Mouse (Mus musculus) cerebellum, postnatal 36 days (tissue): ENCODE results near the gene Qpctl.
"Not testable (repeated sequence)": the region's sequence is repeated elsewhere in the genome, so short reads cannot be mapped to it uniquely, and the experiment has no call there.

ENCODE experiments used
- DNase-seq, 2 experiments: peaks; one replicate each; pipeline ENCODE4 v3.0.0; 2021 to 2022; ENCODE audit warnings: mixed read lengths in 2 of 2

Gene Qpctl

DNA sequence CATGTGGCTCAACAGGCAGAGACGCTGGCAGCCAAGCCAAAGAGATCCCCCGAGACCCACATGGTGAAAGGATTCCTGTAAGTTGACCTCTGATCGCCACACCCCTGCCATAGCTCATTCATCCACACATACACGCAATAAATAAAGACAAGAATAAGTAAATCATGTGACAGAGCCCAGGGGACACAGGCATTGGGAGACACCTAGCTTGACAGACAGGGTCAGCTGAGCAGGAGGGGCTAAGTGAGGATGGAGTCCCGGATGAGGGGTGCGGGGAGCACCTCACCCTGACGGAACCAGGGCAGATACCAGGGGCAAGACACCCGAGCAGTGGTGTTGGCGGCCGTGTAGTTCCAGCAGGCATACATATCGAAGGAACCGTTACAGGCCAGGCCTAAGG is 14.7 kb upstream of the Qpctl start:
- no peak for DNase-seq

DNA sequence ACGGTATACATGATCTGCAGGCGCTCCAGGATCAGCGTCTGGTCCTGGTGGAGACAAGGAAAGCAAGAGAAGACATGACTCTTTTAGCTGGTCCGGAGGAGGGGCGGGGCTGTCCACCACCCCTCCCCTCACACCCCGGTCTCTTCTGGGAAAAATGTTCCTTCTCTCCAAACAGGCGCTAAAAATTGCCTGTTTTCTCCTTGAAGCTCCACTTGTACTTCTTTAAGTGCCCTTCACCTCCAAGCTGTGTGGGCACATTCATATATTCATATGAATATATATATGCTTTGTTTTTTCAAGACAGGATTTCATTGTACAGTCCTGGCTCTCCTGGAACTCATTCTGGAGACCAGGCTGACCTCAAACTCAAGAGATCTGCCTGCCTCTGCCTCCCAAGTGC is 13.8 kb upstream of the Qpctl start:
- DNase-seq, result no peak

DNA sequence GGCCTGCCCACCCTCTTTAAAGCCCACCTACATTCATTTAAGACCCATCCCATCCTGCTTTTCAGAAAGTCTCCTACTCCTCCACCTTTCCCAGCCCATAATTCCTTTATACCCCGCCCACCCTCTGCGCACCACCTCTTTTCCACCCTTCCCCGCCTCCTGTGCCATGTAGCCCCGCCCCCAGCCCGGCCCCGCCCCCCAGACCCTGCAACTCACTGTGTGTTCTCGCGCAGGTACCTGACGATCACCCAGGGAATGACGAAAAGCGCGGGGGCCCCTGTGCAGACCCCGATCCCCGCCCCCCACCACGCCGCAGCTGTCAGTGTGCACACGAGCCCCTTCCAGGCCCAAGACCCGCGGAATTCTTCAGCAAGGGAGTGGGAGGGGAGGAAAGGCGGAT is 11.0 kb upstream of the Qpctl start:
- no peak for DNase-seq

GRCm38 (mm10) chr7:19159411-19159810 is 10.3 kb upstream of the Qpctl start:
- DNase-seq, result peak in 1 of 2 experiments; percentile 21

- no peak for DNase-seq
Observed at GRCm38 (mm10) chr7:19158601-19159000, 9.5 kb upstream of the Qpctl start.

GRCm38 (mm10) chr7:19157160-19157800 is 8.2 kb upstream of the Qpctl start:
- DNase-seq, result peak; percentile 97 to 98

GRCm38 (mm10) chr7:19155825-19156475 is 6.9 kb upstream of the Qpctl start:
- no peak for DNase-seq

DNA sequence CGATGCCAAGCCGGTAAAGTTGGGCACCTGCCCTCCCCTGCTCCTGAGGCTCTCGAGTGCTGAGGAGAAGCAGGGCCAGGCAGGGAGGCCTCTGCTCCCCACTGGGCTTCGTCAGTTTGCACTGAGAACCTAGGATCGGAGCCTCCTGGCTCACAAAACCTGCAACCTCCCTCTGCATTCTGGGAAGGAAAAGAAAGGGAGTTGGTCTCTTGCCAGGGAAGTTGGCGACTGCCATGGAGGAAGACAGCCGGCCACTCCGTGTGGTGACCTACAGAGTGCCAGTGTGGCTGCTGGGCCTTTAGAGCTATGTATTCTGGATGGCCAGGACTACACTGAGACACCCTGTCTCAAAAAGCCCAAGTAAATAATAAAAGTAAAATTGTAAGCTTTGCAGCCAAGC is 5.7 kb upstream of the Qpctl start:
- peak in 1 of 2 experiments; percentile 29 for DNase-seq

- DNase-seq, result not testable (repeated sequence)
Observed at GRCm38 (mm10) chr7:19151121-19151520, 2.0 kb upstream of the Qpctl start.

DNA sequence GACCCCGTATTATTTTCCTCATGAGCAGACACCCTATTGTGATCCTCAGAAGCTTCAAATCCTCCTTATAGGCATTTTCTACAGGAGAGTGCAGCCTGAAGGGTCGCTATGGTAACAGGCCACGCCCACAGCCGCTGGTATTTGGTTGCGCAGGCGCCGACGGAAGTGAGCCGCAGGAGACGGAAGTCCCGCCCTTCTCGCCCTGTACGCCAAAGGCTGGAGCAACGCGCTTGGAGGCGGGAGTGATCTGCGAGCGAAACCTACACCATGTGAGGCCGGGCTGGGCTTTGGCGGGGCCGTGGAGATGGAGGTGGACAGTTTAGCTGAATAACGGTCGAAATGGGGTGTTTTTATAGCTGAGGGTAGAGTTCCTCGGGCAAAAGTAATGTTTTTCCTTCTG is 535 bp upstream of the Qpctl start, which contains the start of gene Snrpd2:
Gene Snrpd2 (plus strand): TSS at position 97 of the 400 bp plus-strand sequence.
- DNase-seq, result peak; percentile 97 to 99

DNA sequence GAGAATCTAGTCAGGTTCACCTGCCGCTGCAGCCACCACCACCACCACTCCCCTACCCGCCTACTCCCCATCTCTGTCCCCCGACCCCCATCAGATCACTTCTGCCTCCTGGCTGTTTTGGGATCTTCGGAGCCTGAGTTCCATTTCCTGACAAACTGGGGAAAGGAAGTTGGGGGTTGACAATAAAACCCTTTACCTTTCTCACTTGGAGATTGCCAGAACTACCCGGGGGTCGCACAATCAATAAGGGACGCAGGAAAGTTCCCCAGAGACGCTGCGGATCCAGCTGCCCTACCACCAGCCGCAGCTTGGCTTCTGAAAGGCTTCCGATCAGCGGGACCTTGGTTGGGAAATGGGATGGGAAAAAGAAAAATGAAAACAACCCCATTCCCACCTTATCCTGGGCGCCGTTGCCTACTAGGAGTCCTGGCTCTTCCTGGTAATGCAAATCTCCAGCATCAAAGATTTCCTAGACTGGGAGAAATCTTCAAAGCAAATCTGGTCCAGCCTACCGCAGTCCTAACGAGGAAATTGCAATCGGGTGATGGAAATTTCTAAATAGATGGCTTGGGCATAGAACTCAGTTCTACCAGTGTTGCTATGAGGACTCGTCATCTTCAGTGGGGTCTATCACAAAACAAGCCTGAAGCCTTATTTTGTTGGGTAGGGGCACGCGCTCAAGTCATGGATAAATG is 764 bp downstream of the Qpctl start:
- no peak for DNase-seq

DNA sequence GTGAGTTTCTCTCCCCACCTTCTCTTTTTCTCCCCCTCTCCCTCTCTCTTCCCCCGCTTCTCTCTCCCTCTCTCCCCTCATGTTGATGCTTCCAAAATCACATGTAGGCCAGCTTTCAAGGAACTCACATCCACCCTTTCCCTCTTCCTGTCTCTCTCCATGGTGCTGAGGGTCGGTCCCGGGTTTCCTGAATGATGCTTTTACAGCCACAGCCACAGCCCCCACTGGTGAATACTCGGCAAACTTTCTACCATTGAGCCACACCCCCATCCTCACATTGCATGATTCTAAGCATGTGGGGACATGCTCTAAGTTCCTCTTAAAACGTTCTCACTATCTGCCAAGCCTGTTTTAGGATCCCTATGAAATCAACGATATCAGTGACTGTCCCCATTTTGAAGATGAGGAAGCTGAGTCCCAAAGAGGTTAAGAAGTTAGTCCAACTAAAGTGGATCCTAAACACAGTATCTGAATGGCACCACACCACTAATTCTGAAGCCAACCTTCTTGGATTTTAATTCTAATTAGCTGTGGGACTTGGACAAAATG is 1.5 kb downstream of the Qpctl start:
- no peak for DNase-seq

- no peak for DNase-seq
Observed at GRCm38 (mm10) chr7:19146793-19147192, 2.3 kb downstream of the Qpctl start.

- peak in 1 of 2 experiments; percentile 47 for DNase-seq
Observed at GRCm38 (mm10) chr7:19137380-19137779, 11.7 kb downstream of the Qpctl start.

DNA sequence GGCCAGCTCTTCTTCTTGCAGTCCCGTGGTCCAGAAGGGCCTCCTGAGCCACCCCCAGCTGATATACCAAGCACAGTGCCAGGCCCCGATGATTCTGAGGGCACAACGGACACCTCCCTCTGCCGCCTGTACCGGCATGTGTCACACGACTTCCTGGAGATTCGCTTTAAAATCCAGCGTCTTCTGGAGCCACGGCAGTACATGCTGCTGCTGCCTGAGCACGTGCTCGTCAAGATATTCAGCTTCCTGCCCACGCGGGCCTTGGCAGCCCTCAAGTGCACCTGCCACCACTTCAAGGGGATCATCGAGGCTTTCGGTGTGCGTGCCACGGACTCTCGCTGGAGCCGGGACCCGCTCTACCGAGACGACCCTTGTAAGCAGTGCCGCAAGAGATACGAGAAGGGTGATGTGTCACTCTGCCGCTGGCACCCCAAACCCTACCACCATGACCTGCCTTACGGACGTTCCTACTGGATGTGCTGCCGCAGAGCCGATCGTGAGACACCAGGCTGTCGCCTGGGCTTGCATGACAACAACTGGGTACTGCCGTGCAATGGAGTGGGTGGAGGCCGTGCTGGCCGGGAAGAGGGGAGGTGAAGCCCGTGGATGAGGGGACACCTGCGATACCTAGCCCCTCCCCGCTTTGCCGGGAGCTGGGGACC is 12.3 kb downstream of the Qpctl start:
- DNase-seq, result no peak

GRCm38 (mm10) chr7:19136168-19136567 is 12.9 kb downstream of the Qpctl start:
- no peak for DNase-seq

DNA sequence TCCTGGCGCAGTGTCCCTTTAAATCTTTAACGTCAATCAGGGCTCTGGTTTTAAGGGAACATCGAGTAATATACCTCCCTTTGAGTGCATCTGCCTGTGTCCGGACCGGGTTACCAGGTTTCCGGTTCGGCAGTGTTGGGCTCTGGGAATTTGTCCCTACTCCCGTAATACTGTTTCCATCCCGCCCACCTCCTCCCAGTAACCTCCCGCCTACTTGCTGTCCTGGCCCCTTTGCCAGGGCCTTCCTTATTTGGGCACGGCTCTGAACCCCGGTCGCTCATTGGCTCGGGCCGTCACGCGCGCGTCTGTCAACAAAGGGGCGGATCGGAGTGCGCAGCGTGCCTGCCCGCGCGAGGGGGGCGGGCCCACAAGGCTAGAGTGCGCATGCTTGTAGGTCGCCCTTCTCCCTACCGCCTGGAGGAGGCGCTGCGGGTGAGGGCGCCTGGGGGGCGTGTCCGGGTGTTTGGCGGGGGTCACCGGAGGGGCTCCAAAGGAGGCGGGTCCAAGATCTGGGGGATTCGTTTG is 17.7 kb downstream of the Qpctl start:
- DNase-seq, result peak; percentile 96 to 98

GRCm38 (mm10) chr7:19130657-19131056 is 18.4 kb downstream of the Qpctl start:
- DNase-seq, result no peak

GRCm38 (mm10) chr7:19129396-19129795 is 19.7 kb downstream of the Qpctl start:
- no peak for DNase-seq

DNA sequence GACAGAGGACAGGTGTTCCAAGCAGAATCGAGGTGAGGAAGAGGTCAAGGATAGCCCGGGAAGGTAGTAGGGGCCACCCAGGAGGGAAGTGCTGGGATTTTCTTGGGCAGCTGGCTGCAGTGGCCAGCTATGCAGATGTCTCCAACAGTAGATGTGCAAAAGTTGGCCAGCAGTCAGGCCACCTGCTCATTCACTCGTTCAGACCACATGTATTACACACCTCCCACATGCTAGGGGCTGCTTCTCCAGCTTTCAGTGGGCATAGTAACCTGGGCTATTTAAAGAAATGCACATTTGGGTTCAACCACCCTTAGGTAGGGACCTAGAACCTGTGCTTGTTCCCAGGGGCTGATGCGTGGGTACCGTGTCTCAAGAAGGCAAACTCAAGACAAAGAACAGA is 21.3 kb downstream of the Qpctl start:
- DNase-seq, result no peak

- no peak for DNase-seq
Observed at GRCm38 (mm10) chr7:19124713-19125112, 24.4 kb downstream of the Qpctl start.

DNA sequence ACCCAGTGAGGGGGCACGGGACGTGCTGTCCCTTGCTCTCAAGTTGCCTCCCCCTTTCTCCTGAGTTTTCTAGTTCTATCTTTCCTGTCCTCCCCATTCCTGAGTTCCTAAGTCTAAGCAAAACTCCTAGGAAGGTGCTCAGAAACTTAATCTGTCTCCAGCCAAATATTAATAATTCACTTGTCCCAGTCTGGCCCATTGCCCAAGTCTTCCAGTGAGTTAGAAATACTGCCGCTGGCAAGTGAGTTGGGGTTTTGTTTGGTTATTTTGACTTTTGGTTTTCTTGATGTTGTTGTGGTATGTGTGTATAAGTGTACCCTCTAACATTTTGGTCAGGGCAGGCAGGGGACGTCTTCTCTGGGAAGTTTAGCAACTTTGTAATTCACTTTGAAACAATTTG is 27.4 kb downstream of the Qpctl start:
- DNase-seq, result no peak
